In the genomic region with DNA sequence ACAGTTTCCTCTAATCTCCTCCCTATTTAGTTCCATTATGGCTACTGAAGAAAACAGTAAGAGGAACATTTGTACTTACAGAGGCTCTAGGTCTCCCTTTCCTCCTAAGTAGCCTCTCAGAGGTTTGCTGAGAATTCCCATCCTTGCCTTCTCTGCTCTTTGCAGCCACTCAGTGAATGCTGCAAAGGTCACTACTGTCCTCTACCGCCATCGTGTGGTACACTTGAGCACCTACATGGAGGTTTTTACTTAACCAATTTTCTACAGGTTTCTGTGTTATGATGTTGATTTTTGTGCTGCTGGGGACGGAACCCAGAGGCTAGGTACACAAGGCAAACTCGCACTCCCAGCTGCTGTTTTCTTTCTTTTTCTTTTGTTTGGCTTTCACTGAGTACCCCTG, we compare ENCODE assay signal across 8 mouse cellular contexts. TPM values are rescaled to one million over a fixed set of nuclear protein-coding genes. Genes with fewer than 3 reads are reported as not detected.
DNase-seq lines count a peak whose midpoint lies in the region; ATAC-seq and TF ChIP-seq lines count a peak whose summit lies in the region.
"Had no signal": no experiment of that assay in that cellular context is flagged by ENCODE, and none has a peak within 500 bp of the region (broad histone marks: within the 10 kb centered on the region; RNA-seq: fewer than 3 reads in every experiment).

No protein-coding gene starts in this region.

- no peak overlapping the region for H3K4me2 ChIP-seq in intestine, embryonic 14.5 days (ENCODE audit: low read length)
- H3K4me2 ChIP-seq: limb, embryonic 12.5 days had no signal

- no peak overlapping the region for H3K27ac ChIP-seq in intestine, embryonic 14.5 days (ENCODE audit: low read depth)
- H3K27ac ChIP-seq: limb, embryonic 12.5 days had no signal

- 9% methylated on average over 4 of the region's 4 CpGs for WGBS in intestine, embryonic 14.5 days
- 4% methylated on average over 4 of the region's 4 CpGs for WGBS in lung, adult 2 months

- H3K9me3 ChIP-seq in intestine, embryonic 14.5 days (ENCODE audit: control insufficient read depth, low read length), result no peaks in the 10 kb centered on the region
- H3K9me3 ChIP-seq: limb, embryonic 12.5 days had no signal

- H3K4me1 ChIP-seq in intestine, embryonic 14.5 days (replicated peaks; ENCODE audit: control insufficient read depth, insufficient read depth, low read length), result no peaks in the 10 kb centered on the region
- no peaks in the 10 kb centered on the region for H3K4me1 ChIP-seq in lung, adult 2 months (ENCODE audit: control insufficient read depth, insufficient read depth, low read length)
- H3K4me1 ChIP-seq: limb, embryonic 12.5 days had no signal

- no peak for TF ChIP-seq POLR2A in lung, adult 2 months (IDR thresholded peaks at IDR 0.05; ENCODE audit: borderline replicate concordance, extremely low read depth, low read depth, low read length)

- ATAC-seq in intestine, embryonic 14.5 days (replicated peaks; ENCODE audit: low FRiP score, low TSS enrichment, low read depth), result peak; percentile 40; the same call in 1 of the 2 replicates

- H3K27me3 ChIP-seq in intestine, embryonic 14.5 days (replicated peaks; ENCODE audit: control insufficient read depth, insufficient read depth, low read length), result no peaks in the 10 kb centered on the region
- H3K27me3 ChIP-seq: limb, embryonic 12.5 days had no signal

- DNase-seq in urinary bladder, postnatal 14 days (ENCODE audit: low spot score), result peak; percentile 70
- DNase-seq in urinary bladder, postnatal 4 days (ENCODE audit: low spot score in 2 of 2), result no peak
- DNase-seq in adrenal gland, adult 8-10 months, result peak; percentile 23
- DNase-seq in embryo, embryonic 11 days, result peak; percentile 83
- DNase-seq in intestine, embryonic 14.5 days (ENCODE audit: low spot score), result peak; percentile 78
- DNase-seq in lung, adult 2 months, result peak; percentile 41
- DNase-seq in right cerebral cortex, postnatal 25 days, result peak; percentile 32

- H3K4me3 ChIP-seq in intestine, embryonic 14.5 days (ENCODE audit: low read depth, low read length), result no peak overlapping the region
- no peak overlapping the region for H3K4me3 ChIP-seq in lung, adult 2 months (replicated peaks; ENCODE audit: extremely low read depth, low read depth, low read length)
- H3K4me3 ChIP-seq: limb, embryonic 12.5 days had no signal

- no peak overlapping the region for H3K9ac ChIP-seq in intestine, embryonic 14.5 days (ENCODE audit: low read length)
- H3K9ac ChIP-seq: limb, embryonic 12.5 days had no signal

- TF ChIP-seq CTCF in lung, adult 2 months (IDR thresholded peaks at IDR 0.05; ENCODE audit: insufficient read depth, low read length), result peak; percentile 68

- H3K36me3 ChIP-seq in intestine, embryonic 14.5 days (ENCODE audit: control insufficient read depth, insufficient read depth, low read length), result no peaks in the 10 kb centered on the region
- H3K36me3 ChIP-seq: limb, embryonic 12.5 days had no signal

RNA-seq across cellular contexts. Expression of a gene that starts 2.0 kb away (rescaled TPM):
- total RNA-seq in adrenal gland, adult 8-10 months (2022), result 1 to 10 TPM in 2 of 4 experiments, not detected in 2; 4.1 to 5.3 TPM
- not detected in 2 replicates for polyA plus RNA-seq in intestine, embryonic 14.5 days (2014; fragmentation: Nextera tagmentation; extraction: Ambion mirVana)
- 186 and 243 TPM in 2 replicates for polyA plus RNA-seq in lung, adult 2 months (2012; rRNA removed)

RNA-seq across cellular contexts. Expression of a gene that starts 29.0 kb away (rescaled TPM):
- 10 to 100 TPM; 23.2 to 30.2 (median 24.4) TPM for total RNA-seq in adrenal gland, adult 8-10 months (2022)
- polyA plus RNA-seq in intestine, embryonic 14.5 days (2014; fragmentation: Nextera tagmentation; extraction: Ambion mirVana), result 13.4 and 13.8 TPM in 2 replicates
- 41.3 and 45.2 TPM in 2 replicates for polyA plus RNA-seq in lung, adult 2 months (2012; rRNA removed)

RNA-seq across cellular contexts. Expression of a gene that starts 29.6 kb away (rescaled TPM):
- total RNA-seq in adrenal gland, adult 8-10 months (2022), result 10 to 100 TPM in 2 of 4 experiments, 1 to 10 TPM in 2; 8.8 to 11.7 (median 9.9) TPM
- polyA plus RNA-seq in intestine, embryonic 14.5 days (2014; fragmentation: Nextera tagmentation; extraction: Ambion mirVana), result 6.5 and 7.6 TPM in 2 replicates
- polyA plus RNA-seq in lung, adult 2 months (2012; rRNA removed), result 2.4 and 3.1 TPM in 2 replicates

RNA-seq across cellular contexts. Expression of a gene that starts 38.4 kb away (rescaled TPM):
- 10 to 100 TPM; 17.0 to 24.2 (median 20.5) TPM for total RNA-seq in adrenal gland, adult 8-10 months (2022)
- 178 and 179 TPM in 2 replicates for polyA plus RNA-seq in intestine, embryonic 14.5 days (2014; fragmentation: Nextera tagmentation; extraction: Ambion mirVana)
- 131 and 150 TPM in 2 replicates for polyA plus RNA-seq in lung, adult 2 months (2012; rRNA removed)

RNA-seq across cellular contexts. Expression of a gene that starts 54.0 kb away (rescaled TPM):
- under 1 TPM in 2 of 4 experiments, not detected in 2; 0.40 to 0.46 TPM for total RNA-seq in adrenal gland, adult 8-10 months (2022)
- polyA plus RNA-seq in intestine, embryonic 14.5 days (2014; fragmentation: Nextera tagmentation; extraction: Ambion mirVana), result 0.11 TPM in 1 of 2 replicates, not detected in the other
- polyA plus RNA-seq in lung, adult 2 months (2012; rRNA removed), result 0.50 and 0.56 TPM in 2 replicates
- polyA plus RNA-seq: limb, embryonic 12.5 days had no signal

Comparison
In these comparisons a context has a peak if more than half of its experiments do, and no peak if none do; other contexts are left out.
1. DNase-seq: peak in urinary bladder, postnatal 14 days (single experiment), adrenal gland, adult 8-10 months (single experiment), embryo, embryonic 11 days (single experiment), intestine, embryonic 14.5 days (single experiment), lung, adult 2 months (single experiment) and right cerebral cortex, postnatal 25 days (single experiment); none in urinary bladder, postnatal 4 days (0 of 2).
2. RNA of a gene that starts 2.0 kb away (polyA plus RNA-seq): 186 to 243 TPM in lung, adult 2 months; not detected in intestine, embryonic 14.5 days; every median in the first group is over 100 times any median in the second.